Mouse (Mus musculus): Measurements from ENCODE around the gene Dleu7. TPM values are rescaled to one million over a fixed set of nuclear protein-coding genes. Genes with fewer than 3 reads are reported as not detected.

The Dleu7 gene
- total and polyA plus RNA-seq, 3 experiments = not detected

GRCm38 (mm10) chr14:62339196-62339595 is 46.3 kb upstream of the Dleu7 start:
- peak; percentile 53 for DNase-seq (ENCODE audit: low read depth, low spot score)
- TF ChIP-seq ELF1 (IDR thresholded peaks at IDR 0.05; ENCODE audit: low read depth, low read length) = no peak
- no peak for TF ChIP-seq HCFC1 (IDR thresholded peaks at IDR 0.05; ENCODE audit: low read depth, low read length)
- TF ChIP-seq POLR2A (IDR thresholded peaks at IDR 0.05; ENCODE audit: control insufficient read depth in 1 of 2, insufficient read depth in 1 of 2, low read depth in 1 of 2, low read length in 2 of 2, poor library complexity in 1 of 2) = peak in 1 of 2 experiments; percentile 47; a peak in 1 of 4 replicates
- no peaks in the 10 kb centered on the region for H3K27me3 ChIP-seq (ENCODE audit: control insufficient read depth in 1 of 2, insufficient read depth in 2 of 2, low read length in 2 of 2)
- H3K9me3 ChIP-seq (replicated peaks; ENCODE audit: insufficient read depth, low read length) = no peaks in the 10 kb centered on the region
- no peak overlapping the region for H3K27ac ChIP-seq (ENCODE audit: control insufficient read depth, low read depth, low read length)
- peaks cover 21% of the 10 kb centered on the region for H3K79me2 ChIP-seq (ENCODE audit: control insufficient read depth, insufficient read depth, low read length, poor library complexity)
- peaks cover 0 to 42% of the 10 kb centered on the region in 2 experiments; a peak in 2 of 4 replicates for H3K36me3 ChIP-seq (ENCODE audit: control insufficient read depth in 1 of 2, insufficient read depth in 2 of 2, low read length in 2 of 2)
- H3K9ac ChIP-seq (ENCODE audit: control insufficient read depth, low read depth, low read length, poor library complexity, severe bottlenecking) = no peak overlapping the region
- no peak overlapping the region for H3K4me3 ChIP-seq (ENCODE audit: control insufficient read depth in 1 of 2, insufficient read depth in 1 of 2, low read depth in 2 of 2, low read length in 2 of 2)
- H3K4me1 ChIP-seq (ENCODE audit: control insufficient read depth in 1 of 2, insufficient read depth in 2 of 2, low read length in 2 of 2) = peaks cover 24 to 26% of the 10 kb centered on the region in 2 experiments

- Histone ChIP-seq H3K36me3 (ENCODE audit: control insufficient read depth in 1 of 2, insufficient read depth in 2 of 2, low read length in 2 of 2) (peaks cover 0 to 20% of the 10 kb centered on the region in 2 experiments; a peak in 2 of 4 replicates), H3K9me3 (replicated peaks; ENCODE audit: insufficient read depth, low read length) (no peaks in the 10 kb centered on the region), H3K4me1 (ENCODE audit: control insufficient read depth in 1 of 2, insufficient read depth in 2 of 2, low read length in 2 of 2) (peaks cover 5 to 19% of the 10 kb centered on the region in 2 experiments; a peak in 3 of 4 replicates), H3K9ac (ENCODE audit: control insufficient read depth, low read depth, low read length, poor library complexity, severe bottlenecking) (no peak overlapping the region), H3K79me2 (ENCODE audit: control insufficient read depth, insufficient read depth, low read length, poor library complexity) (peaks cover 36% of the 10 kb centered on the region), H3K4me3 (ENCODE audit: control insufficient read depth in 1 of 2, insufficient read depth in 1 of 2, low read depth in 2 of 2, low read length in 2 of 2) (no peak overlapping the region), H3K27ac (ENCODE audit: control insufficient read depth, low read depth, low read length) (no peak overlapping the region), H3K27me3 (ENCODE audit: control insufficient read depth in 1 of 2, insufficient read depth in 2 of 2, low read length in 2 of 2) (no peaks in the 10 kb centered on the region)
- TF ChIP-seq SMC3 (IDR thresholded peaks at IDR 0.05; ENCODE audit: low read depth, low read length) (0 out of 2 replicates have a peak, but pooled peaks have one; percentile 30), RAD21 (IDR thresholded peaks at IDR 0.05; ENCODE audit: low read depth, low read length) (peak; percentile 11), USF1 (IDR thresholded peaks at IDR 0.05; ENCODE audit: low read depth, low read length) (no peak), CTCF (IDR thresholded peaks at IDR 0.05 in 2 of 3, conservative IDR thresholded peaks at IDR 0.05 in 1 of 3; ENCODE audit: control insufficient read depth in 1 of 3, insufficient read depth in 1 of 3, low read depth in 2 of 3, low read length in 3 of 3, poor library complexity in 1 of 3, severe bottlenecking in 1 of 3) (peak; percentile 12 to 46 (median 38); a peak in 4 of 6 replicates)
- DNase-seq (ENCODE audit: low read depth, low spot score) = peak; percentile 45
Observed at GRCm38 (mm10) chr14:62333909-62334687, 41.3 kb upstream of the Dleu7 start.

DNA sequence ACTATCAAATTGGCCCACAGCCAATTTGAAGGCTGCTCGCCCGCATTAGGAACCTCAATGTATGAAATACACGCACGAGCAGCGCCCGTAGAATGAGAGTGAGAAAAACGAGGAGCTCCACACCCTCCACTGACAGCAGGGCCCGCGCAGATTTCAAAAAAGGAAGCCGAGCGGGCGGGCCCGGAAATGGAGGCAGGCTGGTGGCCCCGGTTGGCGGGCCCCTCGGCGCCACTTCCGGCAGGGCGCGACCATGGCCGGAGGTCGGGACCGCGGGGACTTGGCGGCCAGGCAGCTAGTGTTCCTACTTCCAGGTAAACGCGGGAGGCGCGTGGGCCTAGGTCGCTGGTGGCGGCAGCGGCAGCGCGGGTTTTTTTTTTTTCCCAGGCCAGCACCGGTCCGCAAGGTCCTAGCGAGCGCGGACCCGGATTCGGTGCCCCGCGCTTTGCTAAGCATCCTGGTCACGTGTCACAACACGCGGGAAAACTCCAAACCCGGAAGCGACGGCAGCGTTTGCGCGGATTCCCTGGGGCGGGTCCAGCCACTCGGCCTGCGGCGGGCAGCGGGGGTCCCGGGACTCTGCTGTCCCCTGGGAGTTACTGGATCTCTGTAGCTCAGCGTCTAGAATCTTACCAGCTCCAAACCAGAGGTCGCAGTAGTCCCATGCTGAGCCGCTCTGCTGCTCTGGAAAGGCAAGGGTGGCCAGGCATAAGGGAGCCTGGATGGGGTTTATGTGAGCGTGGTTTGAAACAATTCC is 39.2 kb upstream of the Dleu7 start:
- DNase-seq (ENCODE audit: low read depth, low spot score) = peak; percentile 92
- Histone ChIP-seq H3K9ac (ENCODE audit: control insufficient read depth, low read depth, low read length, poor library complexity, severe bottlenecking) (peak overlapping the region; percentile 88), H3K4me3 (ENCODE audit: control insufficient read depth in 1 of 2, insufficient read depth in 1 of 2, low read depth in 2 of 2, low read length in 2 of 2) (peak overlapping the region; percentile 70 to 93), H3K9me3 (replicated peaks; ENCODE audit: insufficient read depth, low read length) (no peaks in the 10 kb centered on the region), H3K27ac (ENCODE audit: control insufficient read depth, low read depth, low read length) (peak overlapping the region; percentile 94), H3K79me2 (ENCODE audit: control insufficient read depth, insufficient read depth, low read length, poor library complexity) (peaks cover 33% of the 10 kb centered on the region), H3K36me3 (ENCODE audit: control insufficient read depth in 1 of 2, insufficient read depth in 2 of 2, low read length in 2 of 2) (peaks cover 0 to 13% of the 10 kb centered on the region in 2 experiments; a peak in 2 of 4 replicates), H3K27me3 (ENCODE audit: control insufficient read depth in 1 of 2, insufficient read depth in 2 of 2, low read length in 2 of 2) (no peaks in the 10 kb centered on the region), H3K4me1 (ENCODE audit: control insufficient read depth in 1 of 2, insufficient read depth in 2 of 2, low read length in 2 of 2) (peaks cover 5 to 13% of the 10 kb centered on the region in 2 experiments; a peak in 3 of 4 replicates)
- TF ChIP-seq JUND (IDR thresholded peaks at IDR 0.05; ENCODE audit: low read depth, low read length) (no peak), TAL1 (IDR thresholded peaks at IDR 0.05; ENCODE audit: low read length) (no peak), RCOR1 (IDR thresholded peaks at IDR 0.05; ENCODE audit: low read depth, low read length) (no peak), CHD2 (IDR thresholded peaks at IDR 0.05; ENCODE audit: low read length) (no peak), E2F4 (IDR thresholded peaks at IDR 0.05; ENCODE audit: borderline replicate concordance, low read depth, low read length) (peak; percentile 95), POLR2AphosphoS5 (IDR thresholded peaks at IDR 0.05; ENCODE audit: borderline replicate concordance, low read depth, low read length) (no peak), CHD1 (IDR thresholded peaks at IDR 0.05; ENCODE audit: low read depth, low read length) (no peak), MXI1 (IDR thresholded peaks at IDR 0.05; ENCODE audit: low read depth, low read length) (peak; percentile 90), ZNF384 (IDR thresholded peaks at IDR 0.05; ENCODE audit: low read depth, low read length) (no peak), GABPA (IDR thresholded peaks at IDR 0.05; ENCODE audit: low read depth, low read length) (no peak), MYC (IDR thresholded peaks at IDR 0.05; ENCODE audit: low read depth, low read length) (no peak; the same call in none of the 2 replicates), ZC3H11A (IDR thresholded peaks at IDR 0.05; ENCODE audit: low read depth, low read length) (no peak), SIN3A (IDR thresholded peaks at IDR 0.05; ENCODE audit: low read length) (peak; percentile 94), USF2 (IDR thresholded peaks at IDR 0.05; ENCODE audit: borderline replicate concordance in 1 of 2, insufficient read depth in 1 of 2, low read depth in 1 of 2, low read length in 2 of 2) (peak in 1 of 2 experiments; percentile 63; a peak in 1 of 4 replicates), HCFC1 (IDR thresholded peaks at IDR 0.05; ENCODE audit: low read depth, low read length) (peak; percentile 81), POLR2A (IDR thresholded peaks at IDR 0.05; ENCODE audit: control insufficient read depth in 1 of 2, insufficient read depth in 1 of 2, low read depth in 1 of 2, low read length in 2 of 2, poor library complexity in 1 of 2) (peak in 1 of 2 experiments; percentile 84; a peak in 3 of 4 replicates), USF1 (IDR thresholded peaks at IDR 0.05; ENCODE audit: low read depth, low read length) (peak; percentile 94), SMC3 (IDR thresholded peaks at IDR 0.05; ENCODE audit: low read depth, low read length) (no peak)

Measured in MEL (cell line).